Mouse (Mus musculus): Measurements from ENCODE around the gene Tlr7. TPM values are rescaled to one million over a fixed set of nuclear protein-coding genes. Genes with fewer than 3 reads are reported as not detected.
A peak's percentile ranks its signal among the peaks of the same experiment; 100 is the strongest.
"Not testable (repeated sequence)": the region's sequence is repeated elsewhere in the genome, so short reads cannot be mapped to it uniquely, and the experiment has no call there.

Tlr7 gene
- total RNA-seq (2021): 1 to 10 TPM; 2.3 to 4.4 TPM
- long read RNA-seq, experiment 1, partial matches to known transcripts: 0 of 1 reads
- long read RNA-seq, experiment 1, other reads (novel, unspliced or antisense): 0 of 1 reads
- long read RNA-seq, experiment 2: 0 reads

- no peak for DNase-seq (ENCODE audit: low spot score in 2 of 2)
Observed at GRCm38 (mm10) chrX:167330399-167330798, at the start of gene Tlr7. Tlr7 (minus strand) TSS chrX:167330558.

DNA sequence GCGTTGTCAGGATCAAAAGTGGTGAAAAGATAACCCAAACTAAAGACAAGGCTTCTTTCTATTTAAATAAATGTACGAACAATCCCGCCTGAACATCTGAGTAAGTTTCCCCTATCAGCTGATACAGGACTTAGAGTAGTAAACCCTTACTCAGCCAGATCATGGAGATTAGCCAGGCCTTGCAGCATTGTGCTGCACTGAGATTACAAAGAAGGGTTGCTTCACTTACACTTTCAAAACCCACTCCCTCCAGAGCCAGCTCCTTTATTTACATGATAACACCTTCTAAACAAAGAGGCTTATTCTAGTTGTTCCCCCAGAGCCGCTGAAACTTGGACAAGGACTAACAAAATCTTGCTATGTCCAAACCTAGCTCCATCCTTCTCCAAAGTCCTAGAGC lies 49.7 kb upstream of the Tlr7 start:
- no peak for DNase-seq (ENCODE audit: low spot score in 2 of 2)

DNA sequence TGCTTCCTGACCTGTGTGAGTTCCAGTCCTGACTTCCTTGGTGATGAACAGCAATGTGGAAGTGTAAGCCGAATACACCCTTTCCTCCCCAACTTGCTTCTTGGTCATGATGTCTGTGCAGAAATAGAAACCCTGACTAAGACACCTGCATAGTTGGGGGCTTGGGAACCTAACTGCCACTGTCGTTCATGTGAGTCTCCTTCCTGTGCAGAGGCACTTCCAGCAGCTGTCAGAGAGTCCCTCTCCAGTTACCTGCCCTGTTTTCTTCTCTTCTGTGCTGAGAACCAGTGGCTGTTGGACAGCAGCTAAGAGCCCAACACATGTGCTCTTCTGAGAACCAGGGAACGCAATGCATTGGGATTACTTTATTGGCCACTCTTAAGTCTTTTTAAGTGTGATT lies 30.9 kb upstream of the Tlr7 start:
- not testable (repeated sequence) for DNase-seq (ENCODE audit: low spot score in 2 of 2)

DNA sequence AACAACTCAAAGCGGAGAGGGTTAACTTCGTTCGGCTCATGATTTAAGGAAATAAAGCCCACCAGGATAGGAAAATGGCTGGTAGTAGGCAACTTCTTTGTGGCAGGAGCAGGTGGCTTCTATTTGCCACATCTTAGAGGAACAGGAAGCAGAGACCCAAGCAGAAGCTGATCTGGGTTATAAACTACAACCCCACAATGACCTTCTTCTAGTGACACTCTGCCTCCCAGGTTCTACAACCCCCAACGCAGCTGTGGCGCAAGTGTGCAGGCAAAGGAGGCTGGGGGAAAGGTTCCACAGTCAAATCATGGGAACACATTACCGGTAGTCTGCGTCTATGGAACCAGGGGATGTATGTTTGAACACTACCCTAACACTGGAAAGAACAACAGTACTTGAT lies 29.3 kb upstream of the Tlr7 start:
- no peak for DNase-seq (ENCODE audit: low spot score in 2 of 2)

DNA sequence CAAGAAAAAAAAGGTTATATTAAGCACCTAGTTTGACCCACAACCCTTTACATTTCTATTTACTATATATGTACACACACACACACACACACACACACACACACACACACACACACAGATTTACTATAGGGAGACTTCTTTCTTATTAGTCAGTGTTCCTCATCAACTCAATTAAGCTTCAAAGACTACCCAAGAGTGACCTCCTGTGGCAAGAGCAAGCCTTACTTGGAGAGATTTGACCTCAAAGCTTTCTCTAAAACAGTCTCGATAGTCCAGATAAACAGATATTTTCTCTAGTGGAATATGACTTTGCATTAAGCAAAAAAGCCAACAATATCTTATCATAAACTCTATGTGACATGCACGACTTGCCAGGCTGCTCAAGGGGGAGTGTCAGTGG lies 27.1 kb upstream of the Tlr7 start:
- DNase-seq (ENCODE audit: low spot score in 2 of 2): no peak

GRCm38 (mm10) chrX:167355965-167356364 lies 25.6 kb upstream of the Tlr7 start:
- no peak for DNase-seq (ENCODE audit: low spot score in 2 of 2)

- no peak for DNase-seq (ENCODE audit: low spot score in 2 of 2)
Observed at GRCm38 (mm10) chrX:167353617-167354016, 23.3 kb upstream of the Tlr7 start.

DNA sequence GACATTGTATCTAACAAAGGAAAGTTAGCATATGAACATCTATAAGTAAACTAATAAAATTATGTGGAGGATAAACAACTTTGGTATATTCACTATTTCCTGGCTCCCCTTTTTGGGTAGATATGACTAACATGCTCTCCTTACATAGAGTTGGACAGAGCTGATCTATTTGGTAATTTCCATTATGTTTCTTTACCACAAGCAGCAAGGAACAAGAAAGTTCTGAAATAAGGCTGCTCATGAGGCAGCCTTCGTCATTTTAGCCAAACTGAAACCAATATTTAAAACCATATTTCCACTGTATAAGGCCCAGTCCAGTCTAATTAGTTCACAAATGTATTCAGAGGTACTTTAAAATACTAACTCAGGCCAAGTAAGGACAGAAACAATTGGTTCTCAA lies 16.1 kb upstream of the Tlr7 start:
- no peak for DNase-seq (ENCODE audit: low spot score in 2 of 2)

DNA sequence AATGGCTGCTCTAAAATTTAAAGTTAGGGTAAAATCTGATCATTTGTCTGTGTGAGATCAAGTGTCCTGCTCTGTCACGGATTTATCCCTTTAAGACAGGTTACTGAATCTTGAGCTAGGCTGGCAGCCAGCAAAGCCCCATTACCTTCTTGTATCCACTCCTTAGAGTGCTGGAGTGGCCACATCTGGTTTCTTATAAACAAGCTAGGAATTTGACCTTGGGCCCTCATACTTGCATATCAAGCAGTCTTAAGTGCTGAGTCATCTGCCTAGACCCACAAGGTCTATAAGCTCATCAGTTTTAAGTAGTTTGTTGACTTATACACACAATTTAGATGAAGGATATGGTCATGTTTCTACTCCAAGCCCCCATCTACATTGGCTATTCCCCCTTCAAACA lies 14.0 kb upstream of the Tlr7 start:
- no peak for DNase-seq (ENCODE audit: low spot score in 2 of 2)

DNA sequence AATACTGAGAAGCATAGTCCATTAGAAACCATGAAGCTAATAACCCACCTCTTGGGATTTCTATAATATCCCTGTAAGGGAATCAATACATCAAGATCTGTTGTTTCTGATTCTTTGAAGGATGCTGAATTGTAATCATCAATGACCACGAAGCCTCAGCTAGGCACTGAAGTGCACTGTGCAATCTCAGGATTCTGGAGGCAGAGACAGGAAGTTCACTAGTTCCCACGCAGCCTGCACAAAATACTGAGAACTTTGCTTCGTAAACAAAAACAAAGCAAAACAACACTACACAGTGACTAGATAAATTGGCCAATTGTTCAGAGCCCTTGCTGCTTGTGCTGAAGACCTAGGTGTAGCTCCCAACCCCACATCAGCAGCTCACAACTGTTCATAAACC lies 11.5 kb upstream of the Tlr7 start:
- DNase-seq (ENCODE audit: low spot score in 2 of 2): no peak

GRCm38 (mm10) chrX:167340190-167340589 lies 9.8 kb upstream of the Tlr7 start:
- no peak for DNase-seq (ENCODE audit: low spot score in 2 of 2)

- DNase-seq (ENCODE audit: low spot score in 2 of 2): no peak
Observed at GRCm38 (mm10) chrX:167337990-167338389, 7.6 kb upstream of the Tlr7 start.

- no peak for DNase-seq (ENCODE audit: low spot score in 2 of 2)
Observed at GRCm38 (mm10) chrX:167334571-167334970, 4.2 kb upstream of the Tlr7 start.

- DNase-seq (ENCODE audit: low spot score in 2 of 2): no peak
Observed at GRCm38 (mm10) chrX:167332607-167333006, 2.2 kb upstream of the Tlr7 start.

- DNase-seq (ENCODE audit: low spot score in 2 of 2): no peak
Observed at GRCm38 (mm10) chrX:167330993-167331392, 635 bp upstream of the Tlr7 start.

GRCm38 (mm10) chrX:167329620-167330019 lies 738 bp downstream of the Tlr7 start:
- no peak for DNase-seq (ENCODE audit: low spot score in 2 of 2)

GRCm38 (mm10) chrX:167329098-167329497 lies 1.3 kb downstream of the Tlr7 start:
- peak in 1 of 2 experiments; percentile 13 for DNase-seq (ENCODE audit: low spot score in 2 of 2)

DNA sequence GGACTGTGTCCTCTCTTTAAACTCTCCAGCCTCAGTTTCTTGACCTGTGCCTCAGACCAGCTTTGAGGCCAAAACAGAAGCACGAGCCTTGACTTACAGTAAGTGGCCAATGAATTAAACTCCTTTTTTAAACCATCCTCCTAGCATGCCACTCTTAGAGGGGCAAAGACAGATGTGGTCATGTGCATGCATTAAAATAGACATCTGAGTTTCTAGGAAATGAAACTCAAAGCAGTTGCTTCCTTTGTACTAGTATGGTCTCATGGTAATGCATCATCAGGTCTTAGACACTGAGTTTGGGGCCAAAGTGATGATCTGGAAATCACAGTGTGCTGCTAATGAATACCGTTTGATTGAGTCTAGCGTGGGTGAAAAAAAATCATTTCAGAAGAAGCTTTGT lies 1.8 kb downstream of the Tlr7 start:
- DNase-seq (ENCODE audit: low spot score in 2 of 2): no peak

- no peak for DNase-seq (ENCODE audit: low spot score in 2 of 2)
Observed at GRCm38 (mm10) chrX:167323742-167324141, 6.6 kb downstream of the Tlr7 start.

GRCm38 (mm10) chrX:167321233-167321806 lies 9.0 kb downstream of the Tlr7 start:
- no peak for DNase-seq (ENCODE audit: low spot score in 2 of 2)

- DNase-seq (ENCODE audit: low spot score in 2 of 2): no peak
Observed at GRCm38 (mm10) chrX:167318819-167319396, 11.4 kb downstream of the Tlr7 start.

DNA sequence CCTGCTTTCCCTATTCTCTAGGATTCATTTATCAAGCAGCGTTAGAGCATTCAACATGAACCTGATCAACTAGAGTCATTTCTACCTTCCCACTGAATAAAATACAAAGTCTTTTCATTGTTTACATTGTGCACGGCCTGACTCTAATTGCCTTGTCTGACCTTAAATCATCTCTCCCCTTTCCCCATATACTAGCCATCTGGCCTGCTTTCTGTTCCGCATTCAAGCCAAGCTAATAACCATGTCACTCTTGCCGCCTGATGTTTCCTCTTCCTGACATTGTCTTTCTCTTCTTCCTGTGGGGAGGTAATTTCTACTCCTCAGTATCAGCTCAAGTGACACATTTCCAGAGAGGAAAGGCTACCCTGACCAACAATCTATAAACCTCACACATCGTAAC lies 14.6 kb downstream of the Tlr7 start:
- DNase-seq (ENCODE audit: low spot score in 2 of 2): no peak

GRCm38 (mm10) chrX:167315093-167315726 lies 15.1 kb downstream of the Tlr7 start:
- DNase-seq (ENCODE audit: low spot score in 2 of 2): no peak

Data from left cerebral cortex, adult 18-20 months (tissue).